Mouse (Mus musculus) forebrain, postnatal 0 days (tissue): ENCODE data around the gene Aff4. TPM values are rescaled to one million over a fixed set of nuclear protein-coding genes. Genes with fewer than 3 reads are reported as not detected.

Source experiments
- ATAC-seq: fragments of 200-750 bp; cut with Nextera tagmentation; 2 replicates; pipeline ENCODE4 v1.8.0; 2017; ENCODE audit warnings: mild to moderate bottlenecking, moderate library complexity
- DNase-seq: peaks from one replicate; pipeline ENCODE4 v3.0.0-alpha.2; 2015
- H3K27ac ChIP-seq: fragments of 300-500 bp; sonication (generic); 2 replicates; pipeline ENCODE4 v1.5.1; 2014; ENCODE audit warnings: low read depth, mild to moderate bottlenecking, antibody characterized with exemption, low read length, moderate library complexity, mixed read lengths
- H3K27me3 ChIP-seq: fragments of 300-500 bp; sonication (generic); 2 replicates; pipeline ENCODE4 v1.6.1; 2014; ENCODE audit warnings: mild to moderate bottlenecking, low read length, mixed read lengths; ENCODE audit not compliant: insufficient read depth
- H3K36me3 ChIP-seq: fragments of 300-500 bp; sonication (generic); 2 replicates; pipeline ENCODE4 v1.6.1; 2014; ENCODE audit warnings: mild to moderate bottlenecking, moderate library complexity; ENCODE audit not compliant: insufficient read depth
- H3K4me1 ChIP-seq: fragments of 300-500 bp; sonication (generic); 2 replicates; pipeline ENCODE4 v1.6.1; 2014; ENCODE audit warnings: antibody characterized with exemption; ENCODE audit not compliant: insufficient read depth
- H3K4me2 ChIP-seq: fragments of 300-500 bp; sonication (generic); 2 replicates; pipeline ENCODE4 v1.6.1; 2014; ENCODE audit warnings: low read depth, mild to moderate bottlenecking, moderate library complexity
- H3K4me3 ChIP-seq: fragments of 300-500 bp; sonication (generic); 2 replicates; pipeline ENCODE4 v1.5.1; 2014; ENCODE audit warnings: low read depth, low read length, mixed read lengths
- H3K9ac ChIP-seq: fragments of 300-500 bp; sonication (generic); 2 replicates; pipeline ENCODE4 v1.6.1; 2014; ENCODE audit warnings: mild to moderate bottlenecking
- H3K9me3 ChIP-seq: fragments of 300-500 bp; sonication (generic); 2 replicates; pipeline ENCODE4 v1.6.1; 2016; ENCODE audit warnings: low read length
- CTCF ChIP-seq: sonication (generic); IDR thresholded peaks from 2 replicates; pipeline ENCODE4 v1.5.1; 2016; ENCODE audit warnings: antibody characterized with exemption, control low read depth, low read depth
- WGBS: fragments of 180-500 bp; shearing (Covaris S2); extraction: QIAGEN DNeasy Blood & Tissue Kit; methylation state at CpG from one replicate; pipeline ENCODE4 v1.1.7; 2014; 5-methylcytosine and 5-hydroxymethylcytosine counted together
- polyA plus RNA-seq: library from polyadenylated mRNA; unstranded; fragments of >200 nt; fragmentation: Nextera tagmentation; extraction: Ambion mirVana; gene quantifications from 2 replicates; pipeline ENCODE4 v1.2.1, GENCODE M21; 2015
- total RNA-seq: library from RNA; depleted of rRNA; stranded (reverse); fragments of >200 nt; gene quantifications from 2 replicates; pipeline ENCODE4 v1.2.3, GENCODE M21; 2014

Aff4 gene
- total and polyA plus RNA-seq, 2 experiments from 2014 or later = 98.5 to 147 TPM

DNA sequence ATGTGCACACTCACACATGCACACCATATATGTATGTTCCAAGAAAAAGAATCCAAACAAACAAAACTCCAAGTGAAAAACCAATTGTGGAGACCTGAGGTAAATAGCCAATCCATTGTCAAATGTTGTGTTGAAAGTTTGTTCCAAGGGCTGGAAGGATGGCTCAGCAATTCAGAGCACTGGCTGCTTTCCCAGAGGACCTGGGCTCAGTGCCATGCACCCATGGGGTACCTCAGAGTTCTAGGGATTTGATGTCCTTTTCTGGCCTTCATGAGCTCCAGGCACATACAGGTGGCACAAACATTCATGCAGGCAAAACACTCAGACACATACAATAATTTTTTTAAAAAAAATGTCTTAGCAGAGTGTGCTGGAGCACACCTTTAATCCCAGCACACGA, 97.9 kb downstream of the Aff4 start:
- Histone ChIP-seq H3K36me3 (no peaks in the 10 kb centered on the region), H3K9ac (no peak overlapping the region), H3K9me3 (no peaks in the 10 kb centered on the region), H3K4me1 (no peaks in the 10 kb centered on the region), H3K27ac (no peak overlapping the region), H3K4me2 (no peak overlapping the region), H3K4me3 (no peak overlapping the region), H3K27me3 (no peaks in the 10 kb centered on the region)
- TF ChIP-seq CTCF = no peak
- WGBS = 72% methylated on average over 1 of the region's 1 CpGs
- no peak for DNase-seq
- no peak for ATAC-seq

DNA sequence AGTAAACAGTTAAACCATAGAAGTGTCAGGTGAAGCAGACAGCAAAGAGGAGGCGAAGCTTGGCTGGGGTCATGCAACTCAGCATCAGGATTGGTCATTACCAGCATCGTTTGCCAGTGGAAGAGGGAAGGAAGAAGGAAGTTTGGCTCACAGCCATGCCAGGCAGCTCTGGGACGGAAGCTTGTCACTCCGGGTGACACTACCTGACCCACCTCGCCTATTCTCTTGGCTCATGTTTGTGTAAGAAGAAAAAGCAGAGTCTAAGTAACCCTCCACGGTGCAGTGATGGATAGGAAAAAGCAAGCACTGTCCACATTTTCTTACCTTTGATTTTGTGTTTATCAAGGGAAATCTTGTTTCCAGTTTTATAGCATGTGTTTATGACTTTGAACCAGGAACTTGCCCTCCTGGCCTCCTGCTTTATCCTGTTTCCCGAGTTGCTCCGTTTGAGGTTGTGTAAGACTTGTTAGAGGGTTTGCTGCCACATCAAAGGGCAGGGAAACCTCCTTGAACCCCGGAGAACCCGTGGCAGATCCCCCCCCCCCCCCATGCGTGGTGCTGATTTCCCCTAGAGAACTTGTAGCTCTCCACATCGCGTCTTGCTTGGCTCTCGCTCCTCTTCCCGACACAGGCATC, 99.6 kb downstream of the Aff4 start:
- Histone ChIP-seq H3K4me2 (no peak overlapping the region), H3K4me1 (no peaks in the 10 kb centered on the region), H3K9ac (no peak overlapping the region), H3K9me3 (no peaks in the 10 kb centered on the region), H3K36me3 (no peaks in the 10 kb centered on the region), H3K27me3 (no peaks in the 10 kb centered on the region; the same call in 1 of the 2 replicates), H3K4me3 (no peak overlapping the region), H3K27ac (no peak overlapping the region)
- WGBS = 65% methylated on average over 15 of the region's 15 CpGs
- ATAC-seq (no peak), DNase-seq (no peak)
- TF ChIP-seq CTCF = no peak

DNA sequence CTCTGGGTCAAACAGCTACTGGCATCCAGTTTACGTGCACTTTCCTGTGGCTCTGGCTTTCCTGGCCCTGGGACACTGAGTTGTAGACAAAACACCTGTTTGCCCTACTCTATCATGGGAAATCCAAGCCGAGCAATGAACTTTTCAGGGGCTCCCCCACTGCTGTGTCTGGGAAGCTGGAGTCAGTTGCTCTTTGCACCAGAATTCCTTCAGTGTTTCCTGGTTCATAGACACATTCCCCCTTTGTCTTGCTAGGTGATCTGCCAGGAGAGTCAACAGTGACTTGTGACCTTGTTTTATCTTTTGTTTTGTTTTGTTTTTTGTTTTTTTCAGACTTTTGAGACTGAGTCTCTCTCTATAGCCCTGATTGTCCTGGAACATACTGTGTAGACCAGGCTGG, 100.7 kb downstream of the Aff4 start:
- H3K36me3 ChIP-seq = no peaks in the 10 kb centered on the region
- no peak for DNase-seq

DNA sequence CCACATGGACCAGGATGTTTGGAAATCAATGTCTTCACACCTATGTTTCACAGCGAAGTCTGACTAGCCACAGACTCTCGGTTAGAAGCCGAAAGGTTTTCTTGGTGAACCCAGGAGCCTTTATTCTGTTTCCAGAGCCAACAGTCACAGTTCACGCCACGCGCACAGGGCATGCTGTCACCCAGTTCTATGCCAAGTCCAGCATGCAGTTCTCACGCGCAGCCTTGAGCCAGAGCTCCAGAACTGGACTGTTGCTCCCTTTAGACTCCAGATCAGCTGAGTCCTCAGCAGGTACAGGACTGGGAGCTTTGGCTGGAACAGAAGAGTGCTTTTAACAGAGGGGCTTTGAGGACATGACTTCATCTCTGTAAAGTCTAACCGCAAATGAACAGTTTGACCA, 101.8 kb downstream of the Aff4 start:
- H3K4me3 ChIP-seq = no peak overlapping the region
- TF ChIP-seq CTCF = no peak
- H3K4me1 ChIP-seq = peaks cover 5% of the 10 kb centered on the region; the same call in 1 of the 2 replicates
- no peak overlapping the region for H3K9ac ChIP-seq
- DNase-seq (no peak), ATAC-seq (no peak)
- H3K36me3 ChIP-seq = no peaks in the 10 kb centered on the region
- no peaks in the 10 kb centered on the region for H3K9me3 ChIP-seq
- no peaks in the 10 kb centered on the region; the same call in 1 of the 2 replicates for H3K27me3 ChIP-seq
- 95% methylated on average over 9 of the region's 9 CpGs for WGBS
- no peak overlapping the region for H3K4me2 ChIP-seq
- no peak overlapping the region for H3K27ac ChIP-seq

More for the DNA sequence above, 100.7 kb downstream of the Aff4 start:
- 78% methylated on average over 2 of the region's 2 CpGs for WGBS
- no peaks in the 10 kb centered on the region for H3K9me3 ChIP-seq
- H3K27me3 ChIP-seq = no peaks in the 10 kb centered on the region; the same call in 1 of the 2 replicates
- no peak overlapping the region for H3K4me3 ChIP-seq
- H3K9ac ChIP-seq = no peak overlapping the region
- H3K27ac ChIP-seq = no peak overlapping the region
- no peaks in the 10 kb centered on the region for H3K4me1 ChIP-seq
- TF ChIP-seq CTCF = no peak
- no peak for ATAC-seq
- H3K4me2 ChIP-seq = no peak overlapping the region

DNA sequence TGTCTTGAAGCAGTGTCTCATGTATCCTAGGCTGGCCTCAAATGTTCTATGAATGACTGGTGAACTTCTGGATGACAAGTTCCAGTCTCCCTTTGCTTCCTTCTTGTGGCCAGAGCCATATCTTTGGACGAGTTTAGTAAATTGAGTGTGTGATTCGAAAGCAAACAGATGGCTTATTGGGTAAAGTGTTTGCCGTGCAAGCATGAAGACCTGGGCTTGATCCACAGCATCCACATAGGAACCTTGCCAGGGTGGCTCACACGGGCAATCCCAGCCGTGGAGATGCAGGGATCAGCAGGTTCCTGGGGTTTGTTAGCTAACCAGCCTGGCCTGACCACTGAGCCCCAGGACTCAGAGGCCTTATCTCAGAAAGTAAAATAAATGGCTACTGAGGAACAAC, 102.4 kb downstream of the Aff4 start:
- Histone ChIP-seq H3K27me3 (peaks cover 2% of the 10 kb centered on the region), H3K9me3 (no peaks in the 10 kb centered on the region), H3K4me3 (no peak overlapping the region), H3K27ac (no peak overlapping the region), H3K4me1 (peaks cover 5% of the 10 kb centered on the region; the same call in 1 of the 2 replicates), H3K36me3 (no peaks in the 10 kb centered on the region), H3K4me2 (no peak overlapping the region), H3K9ac (no peak overlapping the region)
- 84% methylated on average over 5 of the region's 5 CpGs for WGBS
- ATAC-seq (no peak), DNase-seq (no peak)
- TF ChIP-seq CTCF = no peak

DNA sequence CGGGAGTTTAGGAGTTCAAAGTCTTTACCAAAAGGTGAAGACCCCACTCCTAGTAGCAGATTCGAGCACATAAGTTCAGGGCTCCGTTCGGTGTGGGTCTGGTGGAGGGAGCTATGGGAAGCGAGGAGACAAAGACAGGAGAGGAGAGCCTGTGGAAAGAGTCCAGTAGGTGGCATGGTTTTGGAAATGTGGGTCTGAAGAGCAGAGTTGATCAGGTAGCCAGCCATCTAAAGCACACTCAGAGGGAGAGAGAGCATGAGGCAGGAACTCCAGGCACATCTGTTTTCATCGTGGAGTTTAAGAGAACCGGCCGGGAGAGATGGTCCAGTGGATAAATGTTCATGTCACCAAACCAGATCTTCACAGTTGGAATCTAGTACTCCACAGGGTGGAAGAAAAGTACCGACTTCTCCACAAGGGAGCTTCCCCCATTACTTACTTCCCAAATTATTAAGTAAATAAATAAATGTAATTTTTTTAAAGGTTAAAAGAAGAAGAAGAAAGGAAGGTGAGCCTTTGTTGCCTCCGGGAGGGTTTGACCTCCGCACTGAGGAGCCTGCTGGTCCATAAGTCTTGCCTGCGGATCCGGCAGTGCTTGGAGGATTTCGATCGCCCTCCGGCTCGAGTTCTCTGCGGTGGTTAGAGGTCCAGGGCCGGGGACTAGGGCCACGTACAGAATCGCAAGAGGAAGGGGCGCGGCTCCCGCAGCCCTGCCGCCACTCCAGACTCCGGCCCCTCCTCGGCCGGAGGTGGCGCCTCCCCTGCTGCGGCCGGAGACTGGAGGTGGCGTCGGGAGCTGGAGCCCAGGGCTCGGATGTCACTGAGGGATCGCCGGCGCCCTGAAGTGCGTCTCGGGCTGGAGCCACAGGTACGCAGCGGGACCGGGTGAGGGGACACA, 106.1 kb downstream of the Aff4 start, which contains the start of the genes Gm10447 and Shroom1:
Gm10447 (minus strand) TSS at position 637 of the 898 bp plus-strand sequence.
Shroom1 (plus strand) TSS at position 732 of the 898 bp plus-strand sequence.
- H3K4me2 ChIP-seq = peak within 1 kb of the TSS; percentile 77
- 5% methylated on average over 42 of the region's 42 CpGs for WGBS
- DNase-seq = peak; percentile 44
- peak within 1 kb of the TSS; percentile 43 for H3K4me3 ChIP-seq
- peaks cover 5% of the 10 kb centered on the region; the same call in 1 of the 2 replicates for H3K4me1 ChIP-seq
- H3K27ac ChIP-seq = no peak within 1 kb of the TSS
- peak; percentile 60 for ATAC-seq
- H3K36me3 ChIP-seq = no peaks in the 10 kb centered on the region
- no peaks in the 10 kb centered on the region for H3K9me3 ChIP-seq
- peaks cover 8% of the 10 kb centered on the region for H3K27me3 ChIP-seq
- TF ChIP-seq CTCF = peak; percentile 48
- peak within 1 kb of the TSS; percentile 43 for H3K9ac ChIP-seq
